Mouse (Mus musculus) brain, adult 2 months (tissue): ENCODE results near the gene Rhox4g.
"Not testable (repeated sequence)": the region's sequence is repeated elsewhere in the genome, so short reads cannot be mapped to it uniquely, and the experiment has no call there.

Experiments
- DNase-seq: peaks from one replicate; pipeline ENCODE4 v3.0.0; 2011; ENCODE audit warnings: low read depth, low spot score

The Rhox4g gene

DNA sequence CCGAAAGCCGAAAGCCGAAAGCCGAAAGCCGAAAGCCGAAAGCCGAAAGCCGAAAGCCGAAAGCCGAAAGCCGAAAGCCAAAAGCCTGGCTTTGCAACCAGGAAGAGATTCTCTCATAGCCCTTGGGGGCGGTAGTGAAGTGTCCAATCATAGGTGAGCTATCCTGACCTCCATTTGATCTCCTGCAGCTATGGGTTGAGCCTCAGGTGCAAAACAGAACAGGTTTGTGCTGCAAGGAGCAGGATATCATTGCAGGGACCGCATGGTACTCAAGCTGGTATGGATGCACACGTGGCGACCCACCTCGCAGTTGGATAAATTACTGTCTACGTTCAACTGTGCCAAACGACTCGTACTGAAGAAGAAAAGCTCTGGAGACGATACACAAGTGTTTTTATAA, at the start of gene Rhox4g:
Gene Rhox4g, minus strand, starts transcription at position 101 of the 400 bp plus-strand sequence.
- DNase-seq: not testable (repeated sequence)

- no peak for DNase-seq
These were observed 41.1 kb upstream of the Rhox4g start for GRCm38 (mm10) chrX:37692261-37692660.

GRCm38 (mm10) chrX:37683031-37683715, 32.0 kb upstream of the Rhox4g start:
- no peak for DNase-seq

- DNase-seq: not testable (repeated sequence)
These were observed 22.1 kb upstream of the Rhox4g start, which contains the start of gene Rhox2h for GRCm38 (mm10) chrX:37673177-37673576. Gene Rhox2h (minus strand): TSS chrX:37673277.

- not testable (repeated sequence) for DNase-seq
These were observed 17.5 kb upstream of the Rhox4g start, which contains the start of gene Rhox3h for GRCm38 (mm10) chrX:37668664-37669063. Gene Rhox3h (minus strand): TSS chrX:37668764.

- DNase-seq: not testable (repeated sequence)
These were observed 7.8 kb downstream of the Rhox4g start, which contains the start of gene Rhox2g for GRCm38 (mm10) chrX:37643370-37643769. Gene Rhox2g (minus strand): TSS chrX:37643470.

DNA sequence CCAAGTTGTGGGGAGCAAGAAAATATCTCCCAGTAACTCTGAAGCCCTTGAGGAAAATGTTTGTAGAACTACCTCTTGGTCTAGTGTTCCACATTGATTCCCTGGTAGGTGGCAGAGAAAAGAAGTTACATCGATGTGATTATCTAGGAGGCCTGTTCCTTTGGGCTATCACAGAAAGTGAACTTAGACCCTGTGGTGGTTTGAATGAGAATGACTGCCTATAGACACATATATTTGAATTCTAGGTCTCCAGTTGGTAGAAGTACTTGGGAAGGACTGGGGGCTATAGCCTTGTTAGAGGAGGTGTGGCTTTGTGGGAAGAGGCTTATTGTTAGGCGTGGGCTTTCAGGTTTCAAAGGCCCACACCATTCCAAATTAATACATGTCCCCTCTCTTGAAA, 22.6 kb downstream of the Rhox4g start, which contains the start of gene Rhox3g:
Gene Rhox3g, minus strand, starts transcription at position 101 of the 400 bp plus-strand sequence.
- DNase-seq: not testable (repeated sequence)

GRCm38 (mm10) chrX:37607604-37608003, 43.5 kb downstream of the Rhox4g start, which contains the start of gene Rhox4f:
Gene Rhox4f (minus strand): TSS chrX:37607704.
- not testable (repeated sequence) for DNase-seq
